ENCODE assay signal across 24 mouse cellular contexts in the genomic region with DNA sequence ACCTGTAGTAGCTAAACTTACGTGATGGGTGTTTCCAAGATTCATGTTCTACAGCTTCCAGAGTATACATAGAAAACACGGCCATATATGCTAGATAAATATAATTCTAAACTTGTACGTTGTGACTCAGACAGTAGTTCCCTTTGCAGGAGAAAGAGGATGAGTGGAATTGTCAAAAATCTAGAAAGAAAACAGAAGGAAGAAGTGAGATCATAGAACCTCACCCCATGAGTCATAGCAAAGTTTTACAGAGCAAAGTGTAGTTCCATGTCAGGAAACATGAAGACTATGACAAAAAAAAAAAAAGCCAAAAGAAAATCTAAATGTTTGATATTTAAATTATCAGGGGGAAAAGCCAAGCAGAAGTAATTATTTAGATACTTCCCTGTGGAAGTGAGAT.
"Had no signal": no experiment of that assay in that cellular context is flagged by ENCODE, and none has a peak within 500 bp of the region (broad histone marks: within the 10 kb centered on the region; RNA-seq: fewer than 3 reads in every experiment).

No protein-coding gene starts in this region.

- H3K4me2 ChIP-seq: heart, embryonic 13.5 days; heart, embryonic 15.5 days; hindbrain, embryonic 13.5 days; hindbrain, embryonic 15.5 days; kidney, embryonic 15.5 days; limb, embryonic 13.5 days; limb, embryonic 15.5 days; liver, embryonic 12.5 days had no signal

- H3K27me3 ChIP-seq: heart, embryonic 13.5 days; heart, embryonic 15.5 days; hindbrain, embryonic 13.5 days; hindbrain, embryonic 15.5 days; kidney, embryonic 15.5 days; limb, embryonic 13.5 days; limb, embryonic 15.5 days; liver, embryonic 12.5 days had no signal

- H3K27ac ChIP-seq: heart, embryonic 10.5 days; heart, embryonic 13.5 days; heart, embryonic 15.5 days; hindbrain, embryonic 13.5 days; hindbrain, embryonic 15.5 days; hindbrain, postnatal 0 days; kidney, embryonic 15.5 days; limb, embryonic 13.5 days; limb, embryonic 15.5 days; liver, embryonic 12.5 days; liver, embryonic 14.5 days had no signal

- ATAC-seq: hindbrain, postnatal 0 days; intestine, embryonic 16.5 days; liver, embryonic 12.5 days had no signal

- H3K9ac ChIP-seq: heart, embryonic 13.5 days; heart, embryonic 15.5 days; hindbrain, embryonic 13.5 days; hindbrain, embryonic 15.5 days; kidney, embryonic 15.5 days; limb, embryonic 13.5 days; limb, embryonic 15.5 days; liver, embryonic 12.5 days; liver, embryonic 14.5 days had no signal

- H3K36me3 ChIP-seq: heart, embryonic 10.5 days; heart, embryonic 13.5 days; heart, embryonic 15.5 days; hindbrain, embryonic 13.5 days; hindbrain, embryonic 15.5 days; kidney, embryonic 15.5 days; limb, embryonic 13.5 days; limb, embryonic 15.5 days; liver, embryonic 12.5 days had no signal

- H3K4me3 ChIP-seq: heart, embryonic 10.5 days; heart, embryonic 13.5 days; heart, embryonic 15.5 days; hindbrain, embryonic 13.5 days; hindbrain, embryonic 15.5 days; kidney, embryonic 15.5 days; limb, embryonic 13.5 days; limb, embryonic 15.5 days; liver, embryonic 12.5 days had no signal

- DNase-seq: gastrocnemius, postnatal 25 days; heart, adult 18-20 months; heart, postnatal 14 days; heart, postnatal 36 days; kidney, adult 11 months; kidney, adult 2 months; kidney, adult 9 months; kidney, postnatal 10 days; kidney, postnatal 25 days; kidney, postnatal 4 days; layer of hippocampus, adult 9-11 months; layer of hippocampus, postnatal 36 days had no signal

- H3K9me3 ChIP-seq: heart, embryonic 10.5 days; heart, embryonic 13.5 days; heart, embryonic 15.5 days; hindbrain, embryonic 13.5 days; hindbrain, embryonic 15.5 days; kidney, embryonic 15.5 days; limb, embryonic 13.5 days; limb, embryonic 15.5 days; liver, embryonic 12.5 days had no signal

- H3K4me1 ChIP-seq: heart, embryonic 15.5 days; hindbrain, embryonic 13.5 days; hindbrain, embryonic 15.5 days; kidney, embryonic 15.5 days; limb, embryonic 13.5 days; limb, embryonic 15.5 days had no signal
